Mouse (Mus musculus): ENCODE results near the gene Bcap29. TPM values are rescaled to one million over a fixed set of nuclear protein-coding genes. Genes with fewer than 3 reads are reported as not detected.
A peak's percentile ranks its signal among the peaks of the same experiment; 100 is the strongest.

Bcap29 gene
- polyA plus RNA-seq, 1 experiment from 2014 or later: 36.5 TPM

- Histone ChIP-seq H3K36me3 (peaks cover 9% of the 10 kb centered on the region), H3K27me3 (ENCODE audit: insufficient read depth, poor library complexity, severe bottlenecking) (no peaks in the 10 kb centered on the region), H3K9me3 (no peaks in the 10 kb centered on the region), H3K27ac (no peak overlapping the region), H3K4me3 (no peak overlapping the region), H3K4me1 (peaks cover 6% of the 10 kb centered on the region)
- WGBS: 54% methylated on average over 4 of the region's 4 CpGs
- DNase-seq (ENCODE audit: low spot score): no peak
Observed at GRCm38 (mm10) chr12:31613353-31613752, 21.1 kb downstream of the Bcap29 start.

- no peaks in the 10 kb centered on the region for H3K36me3 ChIP-seq
- 55% methylated on average over 3 of the region's 3 CpGs for WGBS
- peaks cover 7% of the 10 kb centered on the region for H3K4me1 ChIP-seq
- H3K27me3 ChIP-seq (ENCODE audit: insufficient read depth, poor library complexity, severe bottlenecking): no peaks in the 10 kb centered on the region
- no peak overlapping the region for H3K4me3 ChIP-seq
- no peak for DNase-seq (ENCODE audit: low spot score)
- H3K27ac ChIP-seq: no peak overlapping the region
- H3K9me3 ChIP-seq: no peaks in the 10 kb centered on the region
Observed at GRCm38 (mm10) chr12:31608138-31608537, 26.3 kb downstream of the Bcap29 start.

DNA sequence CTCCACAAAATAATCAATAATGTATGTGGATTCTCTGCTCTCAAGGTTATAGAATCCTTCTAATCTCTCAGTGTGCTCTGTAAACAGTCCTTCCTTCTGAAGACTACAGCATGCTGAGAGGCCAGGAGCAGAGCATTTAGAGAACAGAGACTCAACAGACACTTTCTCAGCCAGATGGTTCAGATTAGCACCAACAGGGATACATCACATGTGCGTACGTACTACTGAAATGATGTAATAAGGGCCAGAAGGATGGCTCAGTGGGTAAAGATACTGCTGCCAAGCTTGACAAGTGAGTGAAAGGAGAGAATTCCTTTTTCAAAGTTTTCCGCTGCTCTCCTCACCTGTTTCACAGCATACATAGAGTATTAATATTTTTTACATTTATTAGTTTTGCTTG, 29.6 kb downstream of the Bcap29 start:
- DNase-seq (ENCODE audit: low spot score): no peak
- H3K9me3 ChIP-seq: no peaks in the 10 kb centered on the region
- no peak overlapping the region for H3K27ac ChIP-seq
- no peaks in the 10 kb centered on the region for H3K27me3 ChIP-seq (ENCODE audit: insufficient read depth, poor library complexity, severe bottlenecking)
- 69% methylated on average over 3 of the region's 3 CpGs for WGBS
- H3K4me3 ChIP-seq: no peak overlapping the region
- no peaks in the 10 kb centered on the region for H3K36me3 ChIP-seq
- H3K4me1 ChIP-seq: peaks cover 7% of the 10 kb centered on the region

DNA sequence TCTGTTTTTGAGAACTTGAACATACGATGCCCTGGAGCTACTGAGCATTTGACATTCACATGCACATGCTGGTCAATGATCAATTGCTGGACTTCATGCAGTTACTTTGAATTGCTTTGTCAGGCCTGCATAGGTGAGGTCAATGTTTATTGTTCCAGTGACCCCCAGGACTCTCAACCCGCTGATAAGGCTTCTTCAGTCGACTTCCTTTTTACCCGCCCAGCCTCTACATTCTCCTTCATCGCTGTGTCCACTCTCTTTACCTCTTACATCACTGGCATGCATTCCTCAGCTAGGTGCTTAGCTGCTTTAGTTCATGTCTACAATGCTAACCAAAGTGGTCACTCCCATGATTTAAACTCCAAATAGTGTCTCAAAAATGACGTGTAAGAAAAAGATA, 30.9 kb downstream of the Bcap29 start:
- WGBS: 42% methylated on average over 6 of the region's 6 CpGs

DNA sequence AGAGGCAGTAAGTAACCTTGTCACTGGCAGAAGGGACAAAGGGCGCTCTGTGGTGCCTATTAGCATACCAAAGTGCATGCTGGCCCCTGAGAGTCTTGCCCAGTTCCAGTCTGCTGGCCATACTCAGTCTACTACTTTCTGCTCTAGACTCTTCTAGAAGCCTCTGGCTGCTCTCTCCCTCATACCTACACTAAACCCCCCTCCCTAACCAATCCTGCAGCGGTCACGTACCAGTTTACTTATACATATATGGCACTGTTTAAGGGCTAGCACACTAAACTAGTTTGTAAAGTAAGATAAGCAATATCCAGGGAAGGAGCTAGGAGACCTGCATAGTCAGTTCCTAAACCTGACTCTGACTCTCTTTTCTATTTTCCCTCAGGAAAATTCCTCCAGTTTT, 40.2 kb downstream of the Bcap29 start:
- no peak for DNase-seq (ENCODE audit: low spot score)
- no peak overlapping the region for H3K27ac ChIP-seq
- no peaks in the 10 kb centered on the region for H3K27me3 ChIP-seq (ENCODE audit: insufficient read depth, poor library complexity, severe bottlenecking)
- no peaks in the 10 kb centered on the region for H3K9me3 ChIP-seq
- no peaks in the 10 kb centered on the region for H3K4me1 ChIP-seq
- H3K36me3 ChIP-seq: peaks cover under 1% of the 10 kb centered on the region; the same call in 1 of the 2 replicates
- H3K4me3 ChIP-seq: no peak overlapping the region
- WGBS: 85% methylated on average over 3 of the region's 3 CpGs

More for the DNA sequence above, 30.9 kb downstream of the Bcap29 start:
- no peak overlapping the region for H3K27ac ChIP-seq
- no peak for DNase-seq (ENCODE audit: low spot score)
- peaks cover 5% of the 10 kb centered on the region; the same call in 1 of the 2 replicates for H3K36me3 ChIP-seq
- H3K27me3 ChIP-seq (ENCODE audit: insufficient read depth, poor library complexity, severe bottlenecking): no peaks in the 10 kb centered on the region
- peaks cover 7% of the 10 kb centered on the region for H3K4me1 ChIP-seq
- no peaks in the 10 kb centered on the region for H3K9me3 ChIP-seq
- no peak overlapping the region for H3K4me3 ChIP-seq

DNA sequence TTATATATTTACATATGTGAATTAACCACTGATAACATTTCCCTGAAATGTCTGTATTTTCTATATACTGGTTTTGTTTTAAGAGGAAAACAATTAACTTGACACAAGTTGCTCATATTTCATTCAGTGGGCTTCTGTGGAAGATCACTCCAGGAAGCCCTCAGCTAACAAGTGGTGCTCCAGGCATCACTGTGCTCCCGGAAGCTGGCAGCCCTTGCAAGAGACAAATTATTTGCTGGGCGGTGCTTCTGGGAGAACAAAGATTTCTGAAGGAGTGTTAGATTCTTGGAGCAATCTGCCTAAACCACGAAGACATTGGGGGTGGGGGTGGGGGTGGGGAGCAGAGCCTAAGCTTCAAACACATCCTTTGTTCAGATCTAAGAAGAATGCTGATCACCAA, 42.4 kb downstream of the Bcap29 start:
- no peak for DNase-seq (ENCODE audit: low spot score)
- H3K4me1 ChIP-seq: no peaks in the 10 kb centered on the region
- no peak overlapping the region for H3K4me3 ChIP-seq
- 28% methylated on average over 3 of the region's 3 CpGs for WGBS
- no peaks in the 10 kb centered on the region for H3K36me3 ChIP-seq
- H3K9me3 ChIP-seq: no peaks in the 10 kb centered on the region
- H3K27me3 ChIP-seq (ENCODE audit: insufficient read depth, poor library complexity, severe bottlenecking): no peaks in the 10 kb centered on the region
- H3K27ac ChIP-seq: no peak overlapping the region

GRCm38 (mm10) chr12:31583726-31584125, 50.7 kb downstream of the Bcap29 start:
- Histone ChIP-seq H3K36me3 (no peaks in the 10 kb centered on the region), H3K27me3 (ENCODE audit: insufficient read depth, poor library complexity, severe bottlenecking) (no peaks in the 10 kb centered on the region), H3K4me1 (0 out of 2 replicates have a peak, but pooled peaks cover 8% of the 10 kb centered on the region), H3K4me3 (no peak overlapping the region), H3K27ac (no peak overlapping the region), H3K9me3 (no peaks in the 10 kb centered on the region)
- DNase-seq (ENCODE audit: low spot score): no peak
- 78% methylated on average over 2 of the region's 2 CpGs for WGBS

DNA sequence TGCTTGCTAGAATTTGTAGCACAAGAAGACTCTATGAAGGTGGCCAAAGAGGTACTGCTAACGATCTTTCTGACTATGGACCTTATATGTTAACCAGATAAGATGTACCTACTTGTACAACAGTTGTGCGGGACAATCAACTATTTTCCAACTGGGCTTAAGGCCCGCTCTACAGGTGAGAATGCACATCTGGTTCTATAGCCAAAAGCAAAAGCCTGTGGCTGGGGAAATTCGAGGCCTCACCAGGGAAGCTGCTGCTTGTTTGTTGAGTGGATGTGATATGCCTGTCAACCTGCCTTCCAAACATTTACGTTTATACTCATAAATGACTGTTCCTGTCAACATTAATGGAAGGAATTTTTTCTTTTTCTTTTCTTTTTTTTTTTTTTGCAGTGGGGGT, 52.4 kb downstream of the Bcap29 start:
- no peak for DNase-seq (ENCODE audit: low spot score)
- H3K9me3 ChIP-seq: no peaks in the 10 kb centered on the region
- no peaks in the 10 kb centered on the region for H3K36me3 ChIP-seq
- H3K27ac ChIP-seq: no peak overlapping the region
- 0 out of 2 replicates have a peak, but pooled peaks cover 8% of the 10 kb centered on the region for H3K4me1 ChIP-seq
- H3K27me3 ChIP-seq (ENCODE audit: insufficient read depth, poor library complexity, severe bottlenecking): no peaks in the 10 kb centered on the region
- 83% methylated on average over 5 of the region's 5 CpGs for WGBS
- no peak overlapping the region for H3K4me3 ChIP-seq

DNA sequence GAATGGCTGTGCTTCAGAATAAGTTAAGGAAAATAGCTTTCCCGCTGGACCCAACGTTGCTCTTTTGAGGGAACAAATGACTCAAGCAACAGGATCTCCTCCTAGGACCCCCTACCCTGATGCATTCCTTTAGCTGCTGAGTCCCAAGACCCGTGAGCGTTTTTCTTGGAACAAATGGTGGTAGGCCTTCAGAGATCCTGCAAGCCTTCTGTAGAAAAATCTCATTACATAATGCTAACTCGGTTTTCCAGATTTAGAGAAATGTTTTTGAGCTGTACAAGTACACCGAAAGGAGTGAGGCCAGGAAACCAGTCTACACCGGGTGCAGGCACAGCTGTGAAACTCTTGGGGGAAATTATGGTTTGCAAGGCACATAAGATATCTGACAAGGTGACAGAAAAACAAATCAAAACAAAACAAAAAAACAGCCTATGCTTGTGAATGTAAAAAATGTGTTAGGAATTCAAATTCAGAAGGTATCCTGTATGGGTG, 53.1 kb downstream of the Bcap29 start:
- 0 out of 2 replicates have a peak, but pooled peaks cover 8% of the 10 kb centered on the region for H3K4me1 ChIP-seq
- no peaks in the 10 kb centered on the region for H3K9me3 ChIP-seq
- DNase-seq (ENCODE audit: low spot score): no peak
- no peaks in the 10 kb centered on the region for H3K27me3 ChIP-seq (ENCODE audit: insufficient read depth, poor library complexity, severe bottlenecking)
- H3K27ac ChIP-seq: 0 out of 2 replicates have a peak overlapping the region, but pooled peaks have one; percentile 36
- H3K36me3 ChIP-seq: no peaks in the 10 kb centered on the region
- 63% methylated on average over 7 of the region's 7 CpGs for WGBS
- no peak overlapping the region for H3K4me3 ChIP-seq

DNA sequence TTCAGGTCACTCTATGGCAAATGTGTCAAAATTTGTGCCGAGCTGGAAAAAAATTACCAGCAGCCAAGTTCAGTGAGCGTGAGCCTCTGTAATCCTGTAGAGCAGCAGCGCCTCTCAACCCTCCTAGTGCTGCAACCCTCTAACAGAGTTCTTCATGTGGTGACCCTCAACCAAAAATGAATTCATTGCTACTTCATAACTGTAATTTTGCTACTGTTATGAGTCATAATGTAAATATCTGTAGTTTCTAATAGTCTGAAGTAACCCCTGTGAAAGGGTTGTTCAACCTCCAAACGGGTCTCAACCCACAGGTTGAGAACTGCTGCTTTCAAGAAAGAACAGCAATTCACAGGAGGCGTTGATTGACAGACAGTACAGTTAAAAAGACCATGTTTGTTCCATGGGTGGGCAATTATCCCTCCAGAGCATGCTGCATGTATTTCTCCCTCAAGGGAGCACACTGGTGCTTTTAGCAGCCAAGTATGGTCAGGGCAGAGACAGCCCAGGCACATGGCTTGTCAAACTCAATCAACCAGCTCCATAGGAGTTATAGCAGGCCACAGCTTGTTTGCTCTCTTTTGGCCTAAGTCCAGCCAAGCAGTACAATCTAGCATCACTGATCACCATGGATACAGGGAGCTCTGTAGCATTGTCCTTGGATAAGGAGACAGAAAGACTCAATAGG, 53.7 kb downstream of the Bcap29 start:
- H3K4me3 ChIP-seq: no peak overlapping the region
- no peaks in the 10 kb centered on the region for H3K36me3 ChIP-seq
- 74% methylated on average over 5 of the region's 5 CpGs for WGBS
- no peaks in the 10 kb centered on the region for H3K9me3 ChIP-seq
- 0 out of 2 replicates have a peak overlapping the region, but pooled peaks have one; percentile 36 for H3K27ac ChIP-seq
- no peaks in the 10 kb centered on the region for H3K27me3 ChIP-seq (ENCODE audit: insufficient read depth, poor library complexity, severe bottlenecking)
- H3K4me1 ChIP-seq: 0 out of 2 replicates have a peak, but pooled peaks cover 8% of the 10 kb centered on the region
- peak; percentile 76 for DNase-seq (ENCODE audit: low spot score)

DNA sequence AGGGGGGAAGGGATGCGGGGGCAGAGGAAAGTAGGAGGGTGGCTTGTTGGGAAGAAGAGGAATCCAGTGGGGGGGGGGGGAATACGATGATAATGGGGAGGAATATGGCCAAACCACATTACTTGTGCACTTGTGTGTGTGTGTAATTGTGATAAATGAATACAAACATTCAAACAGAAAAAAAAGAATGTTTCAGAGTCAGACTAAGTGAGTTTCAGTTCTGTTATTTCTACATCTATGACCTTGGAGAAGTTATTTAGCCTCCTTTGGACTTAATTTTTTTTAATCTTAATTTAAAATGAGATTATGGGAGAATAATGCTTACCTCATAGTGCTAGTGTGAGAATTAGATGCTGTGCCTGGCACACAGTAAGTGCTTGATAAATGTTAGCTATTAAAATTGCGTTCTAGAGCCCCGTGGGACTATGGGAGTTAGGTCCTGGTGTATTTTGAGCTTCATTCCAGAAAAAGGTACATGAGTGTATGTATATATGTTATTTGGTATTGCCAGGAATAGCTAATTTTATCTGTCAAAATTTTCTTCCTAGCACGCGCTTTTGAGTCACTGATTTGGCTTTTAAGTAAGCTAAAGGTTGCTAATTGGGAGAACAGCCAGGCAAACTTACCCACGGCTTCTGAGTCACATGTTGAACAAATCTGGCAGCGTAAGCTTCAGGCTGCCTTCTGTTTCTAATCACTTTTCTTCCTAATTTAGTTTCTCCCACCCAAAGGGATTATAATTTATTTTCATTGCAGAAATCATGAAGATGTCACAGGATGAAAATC, 55.6 kb downstream of the Bcap29 start:
- 0 out of 2 replicates have a peak, but pooled peaks cover 8% of the 10 kb centered on the region for H3K4me1 ChIP-seq
- no peak for DNase-seq (ENCODE audit: low spot score)
- H3K27ac ChIP-seq: no peak overlapping the region
- WGBS: 84% methylated on average over 8 of the region's 8 CpGs
- no peaks in the 10 kb centered on the region for H3K9me3 ChIP-seq
- H3K27me3 ChIP-seq (ENCODE audit: insufficient read depth, poor library complexity, severe bottlenecking): no peaks in the 10 kb centered on the region
- no peaks in the 10 kb centered on the region for H3K36me3 ChIP-seq
- no peak overlapping the region for H3K4me3 ChIP-seq

GRCm38 (mm10) chr12:31574506-31574905, 60.0 kb downstream of the Bcap29 start:
- no peaks in the 10 kb centered on the region for H3K36me3 ChIP-seq
- no peak overlapping the region for H3K4me3 ChIP-seq
- no peak overlapping the region for H3K27ac ChIP-seq
- H3K9me3 ChIP-seq: no peaks in the 10 kb centered on the region
- no peaks in the 10 kb centered on the region for H3K27me3 ChIP-seq (ENCODE audit: insufficient read depth, poor library complexity, severe bottlenecking)
- H3K4me1 ChIP-seq: no peaks in the 10 kb centered on the region; the same call in 1 of the 2 replicates
- WGBS: 86% methylated on average over 5 of the region's 5 CpGs
- no peak for DNase-seq (ENCODE audit: low spot score)

GRCm38 (mm10) chr12:31569784-31570183, 64.7 kb downstream of the Bcap29 start:
- H3K4me1 ChIP-seq: peaks cover 10% of the 10 kb centered on the region
- no peaks in the 10 kb centered on the region for H3K9me3 ChIP-seq
- no peak overlapping the region for H3K4me3 ChIP-seq
- no peak for DNase-seq (ENCODE audit: low spot score)
- 38% methylated on average over 2 of the region's 2 CpGs for WGBS
- H3K27ac ChIP-seq: peak overlapping the region; percentile 74
- H3K27me3 ChIP-seq (ENCODE audit: insufficient read depth, poor library complexity, severe bottlenecking): no peaks in the 10 kb centered on the region
- H3K36me3 ChIP-seq: no peaks in the 10 kb centered on the region
